Mouse (Mus musculus) kidney, adult 11 months (tissue): ENCODE measurements around the gene Vax2.
A peak's percentile ranks its signal among the peaks of the same experiment; 100 is the strongest.

Experiments used
- DNase-seq: peaks from one replicate; pipeline ENCODE4 v3.0.0; 2022

The Vax2 gene

GRCm38 (mm10) chr6:83711067-83711675 is at the start of gene Vax2:
Gene Vax2, plus strand, starts transcription at chr6:83711264.
- peak; percentile 37 for DNase-seq

GRCm38 (mm10) chr6:83665009-83665408 is 46.1 kb upstream of the Vax2 start:
- DNase-seq = no peak

GRCm38 (mm10) chr6:83673395-83673794 is 37.7 kb upstream of the Vax2 start:
- peak; percentile 27 for DNase-seq

GRCm38 (mm10) chr6:83677757-83678156 is 33.3 kb upstream of the Vax2 start, which contains the start of gene Cd207:
Gene Cd207, minus strand, starts transcription at chr6:83677857.
- no peak for DNase-seq

GRCm38 (mm10) chr6:83689374-83689773 is 21.7 kb upstream of the Vax2 start:
- DNase-seq = no peak

GRCm38 (mm10) chr6:83690277-83690676 is 20.8 kb upstream of the Vax2 start:
- peak; percentile 24 for DNase-seq

GRCm38 (mm10) chr6:83690936-83691335 is 20.1 kb upstream of the Vax2 start:
- no peak for DNase-seq

- DNase-seq = no peak
Observed at GRCm38 (mm10) chr6:83692962-83693361, 18.1 kb upstream of the Vax2 start.

GRCm38 (mm10) chr6:83693835-83694234 is 17.2 kb upstream of the Vax2 start:
- no peak for DNase-seq

GRCm38 (mm10) chr6:83695731-83696130 is 15.3 kb upstream of the Vax2 start:
- no peak for DNase-seq

GRCm38 (mm10) chr6:83696684-83697083 is 14.4 kb upstream of the Vax2 start:
- DNase-seq = no peak

- no peak for DNase-seq
Observed at GRCm38 (mm10) chr6:83697932-83698331, 13.1 kb upstream of the Vax2 start.

- DNase-seq = no peak
Observed at GRCm38 (mm10) chr6:83699971-83700370, 11.1 kb upstream of the Vax2 start.

GRCm38 (mm10) chr6:83701001-83701400 is 10.1 kb upstream of the Vax2 start:
- no peak for DNase-seq

- no peak for DNase-seq
Observed at GRCm38 (mm10) chr6:83702146-83702999, 8.7 kb upstream of the Vax2 start.

- DNase-seq = no peak
Observed at GRCm38 (mm10) chr6:83703000-83703721, 7.9 kb upstream of the Vax2 start.

GRCm38 (mm10) chr6:83703722-83704078 is 7.4 kb upstream of the Vax2 start:
- no peak for DNase-seq

GRCm38 (mm10) chr6:83704294-83704693 is 6.8 kb upstream of the Vax2 start:
- no peak for DNase-seq

- no peak for DNase-seq
Observed at GRCm38 (mm10) chr6:83704701-83705100, 6.4 kb upstream of the Vax2 start.

- no peak for DNase-seq
Observed at GRCm38 (mm10) chr6:83707738-83708510, 3.1 kb upstream of the Vax2 start.

- DNase-seq = no peak
Observed at GRCm38 (mm10) chr6:83710361-83711066, 550 bp upstream of the Vax2 start.
